Mouse (Mus musculus) limb, embryonic 11.5 days (tissue): ENCODE data around the gene Pwp2. TPM values are rescaled to one million over a fixed set of nuclear protein-coding genes. Genes with fewer than 3 reads are reported as not detected.

Source experiments
- ATAC-seq: fragments of 200-750 bp; cut with Nextera tagmentation; 2 replicates; pipeline ENCODE4 v1.8.0; 2017; ENCODE audit warnings: low read depth; ENCODE audit not compliant: insufficient number of reproducible peaks, low FRiP score, low TSS enrichment
- DNase-seq: peaks from one replicate; pipeline ENCODE4 v3.0.0-alpha.2; 2015; ENCODE audit warnings: low spot score
- H3K27ac ChIP-seq: fragments of 300-500 bp; sonication (generic); replicated peaks from 2 replicates; pipeline ENCODE4 v1.5.1; 2014; ENCODE audit warnings: low read depth, mild to moderate bottlenecking, low read length
- H3K27me3 ChIP-seq: fragments of 300-500 bp; sonication (generic); 2 replicates; pipeline ENCODE4 v1.6.1; 2014; ENCODE audit warnings: mild to moderate bottlenecking, low read length, mixed read lengths; ENCODE audit not compliant: control insufficient read depth, insufficient read depth
- H3K36me3 ChIP-seq: fragments of 300-500 bp; sonication (generic); 2 replicates; pipeline ENCODE4 v1.6.1; 2014; ENCODE audit warnings: mild to moderate bottlenecking, low read length, moderate library complexity, mixed read lengths; ENCODE audit not compliant: control insufficient read depth, insufficient read depth
- H3K4me1 ChIP-seq: fragments of 300-500 bp; sonication (generic); 2 replicates; pipeline ENCODE4 v1.6.1; 2014; ENCODE audit warnings: low read length, mixed read lengths; ENCODE audit not compliant: control insufficient read depth, insufficient read depth
- H3K4me2 ChIP-seq: fragments of 300-500 bp; sonication (generic); 2 replicates; pipeline ENCODE4 v1.6.1; 2014; ENCODE audit warnings: low read depth, mild to moderate bottlenecking, moderate library complexity; ENCODE audit not compliant: severe bottlenecking
- H3K4me3 ChIP-seq: fragments of 300-500 bp; sonication (generic); 2 replicates; pipeline ENCODE4 v1.5.1; 2014; ENCODE audit warnings: low read depth, low read length
- H3K9ac ChIP-seq: fragments of 300-500 bp; sonication (generic); 2 replicates; pipeline ENCODE4 v1.6.1; 2014; ENCODE audit warnings: mild to moderate bottlenecking, low read length
- H3K9me3 ChIP-seq: fragments of 300-500 bp; sonication (generic); 2 replicates; pipeline ENCODE4 v1.6.1; 2016; ENCODE audit warnings: low read length; ENCODE audit not compliant: control insufficient read depth
- WGBS: fragments of 180-500 bp; shearing (Covaris S2); extraction: QIAGEN DNeasy Blood & Tissue Kit; methylation state at CpG from one replicate; pipeline ENCODE4 v1.1.7; 2014; 5-methylcytosine and 5-hydroxymethylcytosine counted together
- polyA plus RNA-seq: library from polyadenylated mRNA; unstranded; fragments of >200 nt; fragmentation: Nextera tagmentation; extraction: Ambion mirVana; gene quantifications from 2 replicates; pipeline ENCODE4 v1.2.1, GENCODE M21; 2014

Gene Pwp2
- polyA plus RNA-seq, 1 experiment from 2014 or later, result 23.7 TPM

- no peak overlapping the region for H3K4me3 ChIP-seq
- peak overlapping the region; percentile 39; the same call in 1 of the 2 replicates for H3K4me2 ChIP-seq
- ATAC-seq (peak; percentile 52), DNase-seq (peak; percentile 60)
- H3K9me3 ChIP-seq, result no peaks in the 10 kb centered on the region
- H3K9ac ChIP-seq, result no peak overlapping the region
- H3K36me3 ChIP-seq, result no peaks in the 10 kb centered on the region
- 15% methylated on average over 14 of the region's 14 CpGs for WGBS
- no peaks in the 10 kb centered on the region for H3K27me3 ChIP-seq
- H3K4me1 ChIP-seq, result peaks cover 11% of the 10 kb centered on the region; the same call in 1 of the 2 replicates
- H3K27ac ChIP-seq, result no peak overlapping the region
Measured at GRCm38 (mm10) chr10:78134975-78135798, 49.8 kb downstream of the Pwp2 start.

- no peak for ATAC-seq
- Histone ChIP-seq H3K9me3 (no peaks in the 10 kb centered on the region), H3K27me3 (no peaks in the 10 kb centered on the region), H3K9ac (no peak overlapping the region), H3K4me3 (no peak overlapping the region), H3K36me3 (no peaks in the 10 kb centered on the region), H3K27ac (no peak overlapping the region), H3K4me1 (peaks cover 11% of the 10 kb centered on the region; the same call in 1 of the 2 replicates), H3K4me2 (no peak overlapping the region)
- DNase-seq, result no peak
- 79% methylated on average over 4 of the region's 4 CpGs for WGBS
Measured at GRCm38 (mm10) chr10:78134400-78134799, 50.5 kb downstream of the Pwp2 start.

GRCm38 (mm10) chr10:78129998-78130397 lies 55.0 kb downstream of the Pwp2 start:
- ATAC-seq (no peak), DNase-seq (no peak)
- H3K4me2 ChIP-seq, result no peak overlapping the region
- H3K9me3 ChIP-seq, result no peaks in the 10 kb centered on the region
- no peak overlapping the region for H3K9ac ChIP-seq
- peaks cover 2% of the 10 kb centered on the region; the same call in 1 of the 2 replicates for H3K4me1 ChIP-seq
- no peak overlapping the region for H3K27ac ChIP-seq
- WGBS, result 76% methylated on average over 4 of the region's 4 CpGs
- H3K27me3 ChIP-seq, result no peaks in the 10 kb centered on the region
- H3K4me3 ChIP-seq, result no peak overlapping the region
- no peaks in the 10 kb centered on the region for H3K36me3 ChIP-seq

GRCm38 (mm10) chr10:78129423-78129822 lies 55.5 kb downstream of the Pwp2 start:
- H3K4me3 ChIP-seq, result no peak overlapping the region
- H3K4me2 ChIP-seq, result no peak overlapping the region
- no peak overlapping the region for H3K9ac ChIP-seq
- ATAC-seq, result no peak
- no peaks in the 10 kb centered on the region for H3K27me3 ChIP-seq
- WGBS, result 48% methylated on average over 11 of the region's 11 CpGs
- DNase-seq, result no peak
- no peaks in the 10 kb centered on the region for H3K36me3 ChIP-seq
- no peaks in the 10 kb centered on the region for H3K4me1 ChIP-seq
- H3K9me3 ChIP-seq, result no peaks in the 10 kb centered on the region
- no peak overlapping the region for H3K27ac ChIP-seq

GRCm38 (mm10) chr10:78128647-78129046 lies 56.3 kb downstream of the Pwp2 start:
- Histone ChIP-seq H3K9ac (no peak overlapping the region), H3K9me3 (no peaks in the 10 kb centered on the region), H3K4me3 (no peak overlapping the region), H3K27ac (no peak overlapping the region), H3K4me2 (no peak overlapping the region), H3K27me3 (no peaks in the 10 kb centered on the region), H3K4me1 (no peaks in the 10 kb centered on the region), H3K36me3 (no peaks in the 10 kb centered on the region)
- DNase-seq (no peak), ATAC-seq (no peak)
- WGBS, result 92% methylated on average over 2 of the region's 2 CpGs

- H3K36me3 ChIP-seq, result no peaks in the 10 kb centered on the region
- no peak overlapping the region for H3K4me2 ChIP-seq
- 31% methylated on average over 1 of the region's 1 CpGs for WGBS
- no peaks in the 10 kb centered on the region for H3K4me1 ChIP-seq
- no peak for ATAC-seq
- no peak overlapping the region for H3K4me3 ChIP-seq
- H3K9ac ChIP-seq, result no peak overlapping the region
- no peaks in the 10 kb centered on the region for H3K27me3 ChIP-seq
- no peaks in the 10 kb centered on the region for H3K9me3 ChIP-seq
- no peak overlapping the region for H3K27ac ChIP-seq
- DNase-seq, result no peak
Measured at GRCm38 (mm10) chr10:78127931-78128330, 57.0 kb downstream of the Pwp2 start.

- ATAC-seq (no peak), DNase-seq (no peak)
- no peaks in the 10 kb centered on the region for H3K4me1 ChIP-seq
- no peaks in the 10 kb centered on the region for H3K36me3 ChIP-seq
- no peak overlapping the region for H3K9ac ChIP-seq
- no peaks in the 10 kb centered on the region for H3K9me3 ChIP-seq
- no peak overlapping the region for H3K4me2 ChIP-seq
- H3K27ac ChIP-seq, result no peak overlapping the region
- WGBS, result 76% methylated on average over 9 of the region's 9 CpGs
- H3K4me3 ChIP-seq, result no peak overlapping the region
- H3K27me3 ChIP-seq, result no peaks in the 10 kb centered on the region
Measured at GRCm38 (mm10) chr10:78127046-78127870, 57.7 kb downstream of the Pwp2 start.

- no peak for DNase-seq
- Histone ChIP-seq H3K27me3 (no peaks in the 10 kb centered on the region), H3K9me3 (no peaks in the 10 kb centered on the region), H3K9ac (no peak overlapping the region), H3K4me1 (no peaks in the 10 kb centered on the region), H3K27ac (no peak overlapping the region), H3K36me3 (no peaks in the 10 kb centered on the region), H3K4me3 (no peak overlapping the region), H3K4me2 (no peak overlapping the region)
- 95% methylated on average over 5 of the region's 5 CpGs for WGBS
- ATAC-seq, result no peak
Measured at GRCm38 (mm10) chr10:78126311-78126710, 58.6 kb downstream of the Pwp2 start.
